In the genomic region with DNA sequence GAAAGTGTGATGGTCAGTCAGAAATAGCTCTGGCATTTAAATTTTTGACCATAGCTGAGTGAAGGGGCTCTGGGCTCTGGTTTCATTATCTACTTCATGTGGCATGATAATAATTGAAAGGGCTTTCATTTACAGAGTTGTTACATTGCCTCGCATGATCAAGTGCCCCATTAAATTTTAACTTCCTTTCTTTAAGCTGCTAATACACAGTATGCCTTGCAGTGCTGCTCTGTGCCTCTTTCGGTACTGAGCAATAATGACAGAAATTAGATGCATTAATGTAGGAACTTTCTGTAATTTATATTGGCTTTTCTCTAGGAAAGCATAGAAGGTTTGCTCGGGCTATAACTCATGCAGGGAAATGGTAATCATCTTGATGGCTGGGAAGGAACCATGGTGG, we compare ENCODE assay signal across 20 mouse cellular contexts.
"Had no signal": no experiment of that assay in that cellular context is flagged by ENCODE, and none has a peak within 500 bp of the region (broad histone marks: within the 10 kb centered on the region; RNA-seq: fewer than 3 reads in every experiment).

No protein-coding gene starts in this region.

- ATAC-seq: liver, postnatal 0 days; lung, postnatal 0 days; midbrain, embryonic 13.5 days; midbrain, embryonic 16.5 days had no signal

- H3K4me1 ChIP-seq: liver, embryonic 15.5 days; lung, embryonic 15.5 days; midbrain, embryonic 13.5 days; neural tube, embryonic 12.5 days; stomach, embryonic 15.5 days had no signal

- H3K27me3 ChIP-seq: liver, embryonic 15.5 days; lung, embryonic 15.5 days; megakaryocyte, embryonic 14.5 days; midbrain, embryonic 13.5 days; neural tube, embryonic 12.5 days; stomach, embryonic 15.5 days had no signal

- H3K4me2 ChIP-seq: liver, embryonic 15.5 days; lung, embryonic 15.5 days; midbrain, embryonic 11.5 days; midbrain, embryonic 13.5 days; neural tube, embryonic 12.5 days; stomach, embryonic 15.5 days had no signal

- H3K9ac ChIP-seq: liver, embryonic 15.5 days; liver, postnatal 0 days; lung, embryonic 15.5 days; midbrain, embryonic 13.5 days; neural tube, embryonic 12.5 days; stomach, embryonic 15.5 days had no signal

- H3K4me3 ChIP-seq: liver, embryonic 15.5 days; lung, embryonic 15.5 days; megakaryocyte, embryonic 14.5 days; midbrain, embryonic 13.5 days; myocyte; neural tube, embryonic 12.5 days; stomach, embryonic 15.5 days had no signal

- DNase-seq: liver, postnatal 0 days; lung, adult 2 months; lung, postnatal 14 days; lung, postnatal 36 days; right cerebral cortex, postnatal 14 days; thymus, adult 2 months; thymus, postnatal 25 days; thymus, postnatal 4 days had no signal

- H3K36me3 ChIP-seq: liver, embryonic 15.5 days; lung, embryonic 15.5 days; midbrain, embryonic 13.5 days; neural tube, embryonic 12.5 days; stomach, embryonic 15.5 days had no signal

- H3K9me3 ChIP-seq: liver, embryonic 15.5 days; lung, embryonic 15.5 days; midbrain, embryonic 13.5 days; neural tube, embryonic 12.5 days; stomach, embryonic 15.5 days had no signal

- H3K27ac ChIP-seq: liver, embryonic 15.5 days; lung, embryonic 15.5 days; macrophage; midbrain, embryonic 13.5 days; neural tube, embryonic 12.5 days; stomach, embryonic 15.5 days; stomach, postnatal 0 days had no signal
